Mouse (Mus musculus) MN1 (cell line): ENCODE measurements around the gene Zfp879.

Source experiments
- DNase-seq: peaks from one replicate; pipeline ENCODE4 v3.0.0-alpha.2; 2016; ENCODE audit warnings: low spot score

The Zfp879 gene

GRCm38 (mm10) chr11:50841023-50841735 lies at the start of gene Zfp879:
Gene Zfp879 (minus strand): TSS chr11:50841552.
- peak; percentile 95 for DNase-seq

- DNase-seq, result no peak
These were observed 46.2 kb upstream of the Zfp879 start, which contains the start of gene Zfp454 for GRCm38 (mm10) chr11:50887390-50888128. Gene Zfp454 (minus strand): TSS chr11:50887651.

GRCm38 (mm10) chr11:50886933-50887293 lies 45.6 kb upstream of the Zfp879 start:
- DNase-seq, result no peak

DNA sequence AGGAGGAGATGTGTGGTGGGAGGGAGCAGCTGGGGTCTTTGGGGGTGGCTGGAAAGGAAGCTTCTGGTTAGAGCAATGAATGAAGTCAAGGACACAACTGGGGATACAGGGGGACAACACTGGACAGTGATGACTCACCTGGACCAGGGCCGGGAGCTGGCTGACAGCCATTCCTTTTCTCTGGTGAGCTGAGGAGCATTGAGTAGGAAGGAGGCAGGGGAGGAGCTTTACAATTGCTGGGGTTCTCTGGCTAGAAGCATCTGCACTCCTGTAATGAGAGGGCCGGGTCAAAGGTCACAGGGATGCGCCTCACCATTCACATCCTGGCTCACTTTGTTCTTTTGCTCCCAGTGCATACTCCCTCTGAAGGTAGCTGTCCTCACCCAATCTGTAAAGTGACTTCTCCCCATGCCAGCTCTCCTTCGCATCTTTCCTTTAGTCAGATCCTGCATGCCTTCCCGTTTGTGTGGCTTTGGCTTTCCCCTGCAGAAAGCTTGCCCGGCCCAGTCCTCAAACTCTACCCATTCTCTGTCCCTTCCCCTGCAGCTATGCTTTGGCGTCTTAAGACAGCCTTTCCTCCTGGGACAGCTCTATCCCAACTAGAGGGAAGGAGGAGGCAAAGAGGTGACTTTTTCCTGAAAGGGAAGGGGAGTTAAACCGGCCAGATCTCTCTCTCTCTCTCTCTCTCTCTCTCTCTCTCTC lies 45.0 kb upstream of the Zfp879 start:
- DNase-seq, result no peak

DNA sequence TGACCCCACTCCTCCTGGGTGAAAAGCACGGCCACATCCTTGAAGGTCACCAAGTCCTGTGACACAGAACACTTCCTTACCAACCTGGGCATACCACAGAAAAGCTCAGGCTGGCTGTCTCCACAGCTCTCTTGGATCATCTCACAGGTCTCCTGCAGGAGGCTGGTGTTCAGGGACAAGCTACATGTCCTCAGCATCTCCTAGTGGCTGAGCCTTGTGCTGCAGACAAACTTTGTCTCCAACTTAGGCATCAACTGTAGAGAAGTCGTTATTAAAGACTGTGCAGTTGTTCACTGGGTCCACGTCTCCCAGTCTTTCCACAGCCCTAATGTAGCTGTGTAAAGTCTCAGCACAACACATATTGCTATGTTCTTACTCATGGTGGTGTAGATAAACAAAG lies 42.4 kb upstream of the Zfp879 start:
- DNase-seq, result no peak

DNA sequence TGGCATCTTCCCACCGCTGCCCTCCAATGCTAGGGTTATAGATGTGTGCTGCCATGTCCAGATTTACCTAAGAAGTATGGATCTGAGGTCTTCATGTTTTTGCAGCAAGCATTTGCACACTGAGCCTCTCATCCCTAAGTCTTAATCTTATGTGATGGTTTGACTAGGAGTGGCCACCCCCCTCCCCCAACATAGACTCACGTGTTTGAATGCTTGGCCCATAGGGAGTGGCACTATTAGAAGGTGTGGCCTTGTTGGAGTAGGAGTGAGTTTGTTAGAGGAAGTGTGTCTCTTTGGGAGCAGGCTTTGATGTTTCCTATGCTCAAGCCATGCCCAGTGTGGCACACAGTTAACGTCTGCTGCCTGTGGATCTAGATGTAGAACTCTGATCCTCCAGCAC lies 37.3 kb upstream of the Zfp879 start:
- no peak for DNase-seq

GRCm38 (mm10) chr11:50850989-50851601 lies 9.7 kb upstream of the Zfp879 start:
- no peak for DNase-seq

DNA sequence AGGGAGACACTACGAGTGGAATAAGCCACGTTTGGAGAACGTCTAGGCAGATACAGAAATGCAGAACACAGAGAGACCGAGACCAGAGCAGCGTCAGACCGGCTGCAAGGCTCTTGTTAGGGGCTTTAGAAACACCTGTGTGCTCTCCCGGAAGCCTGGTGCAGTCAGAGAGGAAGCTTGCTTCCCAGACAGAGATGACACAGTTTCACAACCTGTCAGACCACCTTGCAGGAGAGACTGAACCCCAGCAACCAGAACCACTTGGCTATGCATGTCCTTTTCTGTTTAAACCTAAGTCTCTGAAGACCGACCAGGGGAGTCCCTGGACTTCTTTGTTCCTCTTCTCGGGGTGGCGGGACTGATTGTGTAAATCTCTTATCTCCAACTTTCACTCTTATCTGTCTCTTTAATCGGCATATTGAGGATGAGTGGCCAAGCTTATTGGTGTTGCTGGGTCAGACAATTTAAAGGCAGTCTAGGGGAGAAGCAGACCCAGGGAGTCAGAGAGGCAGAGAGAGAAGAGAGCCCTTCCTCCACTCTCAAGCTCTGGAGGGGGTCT lies 8.9 kb upstream of the Zfp879 start, which contains the start of gene Grm6:
Gene Grm6, plus strand, starts transcription at position 509 of the 559 bp plus-strand sequence.
- DNase-seq, result no peak

GRCm38 (mm10) chr11:50849310-50849709 lies 8.0 kb upstream of the Zfp879 start:
- DNase-seq, result no peak

GRCm38 (mm10) chr11:50848520-50849137 lies 7.3 kb upstream of the Zfp879 start:
- DNase-seq, result no peak

DNA sequence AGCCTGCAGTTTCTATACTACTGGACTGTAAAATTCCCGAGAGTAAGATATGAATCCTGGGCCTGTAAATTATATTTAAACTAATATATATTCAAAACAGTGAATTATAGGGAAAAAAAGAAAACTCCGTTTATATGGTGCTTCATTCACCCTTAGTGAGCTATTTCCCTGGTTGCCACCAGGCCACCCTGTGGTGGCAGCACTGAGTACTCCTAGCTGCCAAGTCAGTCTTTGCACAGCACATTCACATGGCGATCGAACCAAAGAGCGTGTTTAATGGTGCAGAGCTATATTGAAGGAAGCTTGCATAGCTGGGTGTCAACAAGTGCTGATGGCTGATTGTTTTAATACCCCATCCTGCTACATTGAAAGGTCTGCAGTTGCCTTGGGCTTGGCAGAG lies 5.7 kb upstream of the Zfp879 start:
- peak; percentile 17 for DNase-seq

DNA sequence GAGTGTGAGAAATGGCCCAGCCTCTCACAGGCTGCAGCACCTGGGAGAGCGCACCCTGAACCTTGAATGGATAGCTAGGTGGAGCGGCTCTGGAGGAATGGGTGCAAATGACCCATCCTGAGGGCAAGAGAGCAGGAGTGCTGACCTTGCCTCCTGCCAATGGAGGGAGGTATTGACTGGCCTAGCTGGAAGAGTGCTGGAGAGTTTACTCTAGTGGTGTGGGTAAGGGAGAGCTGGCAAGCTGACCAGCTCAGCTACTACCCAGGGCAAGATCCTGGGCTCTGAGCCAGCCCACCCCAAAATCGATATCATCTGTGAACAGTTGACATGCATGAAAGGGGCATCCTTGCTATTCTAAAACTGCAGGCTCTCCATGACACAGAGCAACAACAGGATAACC lies 4.6 kb upstream of the Zfp879 start:
- DNase-seq, result no peak

- no peak for DNase-seq
These were observed 5.6 kb downstream of the Zfp879 start for GRCm38 (mm10) chr11:50835727-50836126.

- DNase-seq, result peak; percentile 84
These were observed 14.1 kb downstream of the Zfp879 start, which contains the start of gene Zfp354c for GRCm38 (mm10) chr11:50827010-50827953. Gene Zfp354c (minus strand): TSS chr11:50827724.

- DNase-seq, result no peak
These were observed 15.1 kb downstream of the Zfp879 start for GRCm38 (mm10) chr11:50826214-50826613.

- DNase-seq, result no peak
These were observed 27.1 kb downstream of the Zfp879 start for GRCm38 (mm10) chr11:50814233-50814632.

- DNase-seq, result no peak
These were observed 42.5 kb downstream of the Zfp879 start for GRCm38 (mm10) chr11:50798836-50799235.

GRCm38 (mm10) chr11:50797674-50798073 lies 43.7 kb downstream of the Zfp879 start:
- no peak for DNase-seq
